Mouse (Mus musculus) T-helper 1 cell (primary cell): ENCODE results near the gene Amz1.

ENCODE experiments used
- in situ Hi-C: fragments of 300-600 bp; cut with MboI, MseI; formaldehyde crosslinking; loops from one replicate; pipeline ENCODE4 v1.15.1; 2025; ENCODE audit warnings: high pct_unique_total_duplicates

The Amz1 gene

GRCm38 (mm10) chr5:140767704-140768141 is 43.8 kb downstream of the Amz1 start:
- in situ Hi-C loops, result no loop called here

- in situ Hi-C loops, result no loop called here
Measured at GRCm38 (mm10) chr5:140768333-140768732, 44.4 kb downstream of the Amz1 start.

GRCm38 (mm10) chr5:140771612-140772011 is 47.7 kb downstream of the Amz1 start:
- in situ Hi-C loops, result no loop called here

GRCm38 (mm10) chr5:140772158-140772557 is 48.2 kb downstream of the Amz1 start:
- in situ Hi-C loops, result no loop called here

GRCm38 (mm10) chr5:140775111-140775510 is 51.2 kb downstream of the Amz1 start:
- in situ Hi-C loops, result no loop called here

DNA sequence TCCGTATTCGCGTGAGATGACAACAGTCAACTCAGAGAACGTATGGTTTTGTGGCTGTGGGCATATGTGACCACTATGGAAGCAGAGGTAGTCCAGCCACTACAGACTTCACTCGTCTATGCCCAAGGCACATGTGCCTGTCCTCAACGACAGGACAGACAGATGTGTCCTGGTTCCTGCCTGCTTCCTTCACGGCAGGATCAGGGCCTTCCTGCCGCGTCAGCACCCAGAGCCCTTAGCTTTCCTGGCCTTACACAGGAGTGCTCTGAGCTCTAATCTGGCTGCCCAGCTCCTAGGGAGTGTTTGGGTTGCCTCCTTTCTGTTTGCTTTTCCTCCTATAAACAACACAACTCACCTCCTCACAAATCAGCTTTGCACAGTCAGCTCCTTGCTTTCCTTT is 53.0 kb downstream of the Amz1 start:
- in situ Hi-C loops, result no loop called here

DNA sequence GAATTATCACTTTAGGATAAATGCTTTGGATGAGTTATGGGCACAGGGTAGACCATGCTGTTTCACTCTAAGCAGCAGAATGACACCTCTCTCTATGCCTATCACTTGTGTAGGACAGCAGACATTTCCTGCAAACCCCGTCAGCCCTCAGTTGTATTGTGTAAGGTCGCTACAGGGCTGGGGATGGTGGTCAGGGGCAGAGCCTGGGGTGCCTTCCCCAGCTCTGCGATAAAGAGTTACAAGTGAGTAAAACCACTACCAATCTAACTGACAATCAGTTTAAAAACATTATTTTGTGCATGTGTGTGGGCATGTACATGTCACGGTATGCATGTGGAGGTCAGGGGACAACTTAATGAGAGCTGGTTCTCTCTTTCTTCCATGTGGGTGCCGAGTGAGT is 57.2 kb downstream of the Amz1 start:
- in situ Hi-C loops, result loop anchor here (10.0 kb wide), 1 partner anchor 1344 kb away; no protein-coding TSS in a partner anchor

DNA sequence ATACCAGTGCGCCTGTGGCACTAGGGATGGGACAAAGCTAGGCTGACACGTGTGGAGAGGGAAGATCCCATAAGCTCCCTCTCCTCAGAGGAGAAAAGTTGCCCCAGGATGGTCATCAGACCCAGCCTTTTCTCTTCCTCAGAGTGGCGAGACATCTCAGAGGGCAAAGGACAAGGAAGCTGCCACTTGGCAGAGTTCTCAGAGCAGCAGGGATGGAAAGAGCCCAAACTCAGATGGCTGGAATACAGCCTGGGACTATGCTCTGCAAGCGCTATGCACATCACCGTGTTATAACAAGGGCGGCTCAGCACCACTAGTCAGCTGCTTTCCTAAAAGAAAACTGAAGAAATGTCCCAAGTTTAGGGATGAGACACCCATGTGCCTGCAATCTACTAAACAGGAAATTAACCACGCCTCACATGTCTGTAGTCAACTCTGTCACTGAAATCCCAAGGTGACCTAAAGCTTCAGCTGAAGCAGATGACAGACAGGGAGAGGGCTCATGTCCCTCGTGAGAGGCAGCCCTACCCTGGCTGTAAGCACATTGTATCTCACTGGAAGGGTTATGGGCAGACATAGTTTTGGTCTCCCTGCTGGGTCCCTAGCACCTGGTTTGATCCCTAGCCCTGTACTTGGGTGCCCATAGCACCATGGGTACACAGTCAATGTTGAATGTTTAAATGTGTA is 58.1 kb downstream of the Amz1 start:
- in situ Hi-C loops, result loop anchor here (10.0 kb wide), 1 partner anchor 1343 kb away; no protein-coding TSS in a partner anchor

DNA sequence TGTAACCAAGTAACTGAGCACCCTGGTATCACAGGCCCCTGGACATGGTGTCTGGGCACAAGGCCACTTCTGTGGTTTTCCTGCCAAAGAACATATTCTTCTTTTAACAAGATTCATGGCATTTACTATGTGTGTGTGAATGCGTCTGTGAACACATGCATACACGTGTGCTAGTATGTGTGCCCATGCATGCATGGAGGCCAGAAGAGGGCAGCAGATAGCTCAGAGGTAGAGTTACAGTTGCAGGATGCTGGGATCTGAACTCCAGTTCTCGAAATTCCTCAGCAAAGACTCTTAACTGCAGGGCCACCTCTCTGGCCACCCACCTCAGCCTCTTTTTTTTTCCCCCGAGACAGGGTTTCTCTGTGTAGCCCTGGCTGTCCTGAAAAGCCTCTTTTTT is 59.6 kb downstream of the Amz1 start:
- in situ Hi-C loops, result loop anchor here (10.0 kb wide), 1 partner anchor 1341 kb away; no protein-coding TSS in a partner anchor

GRCm38 (mm10) chr5:140784288-140784687 is 60.4 kb downstream of the Amz1 start:
- in situ Hi-C loops, result loop anchor here (10.0 kb wide), 1 partner anchor 1341 kb away; no protein-coding TSS in a partner anchor

- in situ Hi-C loops, result loop anchor here (5.0 to 10.0 kb wide), 2 partner anchors 1052 to 1339 kb away; no protein-coding TSS in a partner anchor
Measured at GRCm38 (mm10) chr5:140785240-140785872, 61.4 kb downstream of the Amz1 start.

DNA sequence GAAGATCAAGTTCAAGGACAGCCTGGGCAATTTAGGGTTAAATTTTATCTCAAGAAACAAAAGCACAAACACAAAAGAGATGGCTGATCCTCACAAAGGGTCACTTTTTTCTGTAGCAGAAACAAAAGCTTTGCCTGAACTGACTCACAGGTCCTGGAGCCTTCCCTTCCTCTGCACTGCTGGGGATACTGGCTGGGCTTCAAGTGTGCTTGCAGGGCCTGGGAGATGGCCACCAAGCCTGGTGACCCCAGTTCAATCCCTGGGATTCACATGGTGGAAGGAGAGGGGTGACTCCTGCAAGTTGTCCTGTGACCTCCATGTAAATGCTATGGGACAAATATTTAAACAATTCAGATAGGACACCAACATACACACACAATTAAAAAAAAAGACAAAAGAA is 65.6 kb downstream of the Amz1 start:
- in situ Hi-C loops, result loop anchor here (5.0 to 10.0 kb wide), 2 partner anchors 1048 to 1335 kb away; no protein-coding TSS in a partner anchor

GRCm38 (mm10) chr5:140790392-140790791 is 66.5 kb downstream of the Amz1 start:
- in situ Hi-C loops, result no loop called here

GRCm38 (mm10) chr5:140790937-140791877 is 67.3 kb downstream of the Amz1 start:
- in situ Hi-C loops, result no loop called here

- in situ Hi-C loops, result no loop called here
Measured at GRCm38 (mm10) chr5:140792233-140792632, 68.3 kb downstream of the Amz1 start.

DNA sequence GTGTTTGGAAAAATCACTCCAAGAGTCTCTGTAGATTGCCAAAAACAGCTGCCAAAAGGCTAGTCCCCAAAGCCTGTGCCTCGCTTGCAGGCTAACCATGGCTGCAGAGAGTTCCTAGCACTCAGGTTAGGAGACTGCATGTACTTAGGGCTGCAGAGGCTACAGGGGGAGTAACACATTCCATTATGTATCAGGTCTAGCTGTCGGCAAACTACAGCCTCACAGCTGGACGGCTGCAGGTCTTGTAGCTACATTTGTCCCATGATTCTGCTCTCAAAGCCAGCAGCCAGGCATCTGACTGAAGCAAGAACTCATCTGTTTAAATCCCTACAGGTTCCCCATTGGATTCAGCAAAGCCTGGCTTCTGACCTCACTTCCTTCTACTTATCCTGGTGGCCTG is 70.8 kb downstream of the Amz1 start:
- in situ Hi-C loops, result no loop called here

DNA sequence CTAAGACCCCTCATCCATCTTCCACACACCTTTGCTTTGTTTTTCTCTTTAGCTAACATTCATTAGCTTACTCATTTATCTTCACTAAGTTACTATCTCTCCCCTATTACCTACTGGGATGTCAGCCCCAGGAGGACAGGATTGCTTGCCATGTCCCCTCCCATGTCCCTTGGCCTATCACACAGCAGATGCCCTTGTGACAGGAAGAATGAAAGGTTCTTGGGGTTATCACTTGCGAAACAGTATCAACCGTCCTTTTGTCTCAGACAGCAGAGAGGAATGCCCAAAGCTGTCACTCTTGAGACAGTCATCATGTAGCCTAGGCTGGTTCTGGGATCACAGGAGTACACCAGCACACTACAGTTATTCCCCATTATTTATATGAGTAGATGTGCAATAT is 71.2 kb downstream of the Amz1 start:
- in situ Hi-C loops, result no loop called here

DNA sequence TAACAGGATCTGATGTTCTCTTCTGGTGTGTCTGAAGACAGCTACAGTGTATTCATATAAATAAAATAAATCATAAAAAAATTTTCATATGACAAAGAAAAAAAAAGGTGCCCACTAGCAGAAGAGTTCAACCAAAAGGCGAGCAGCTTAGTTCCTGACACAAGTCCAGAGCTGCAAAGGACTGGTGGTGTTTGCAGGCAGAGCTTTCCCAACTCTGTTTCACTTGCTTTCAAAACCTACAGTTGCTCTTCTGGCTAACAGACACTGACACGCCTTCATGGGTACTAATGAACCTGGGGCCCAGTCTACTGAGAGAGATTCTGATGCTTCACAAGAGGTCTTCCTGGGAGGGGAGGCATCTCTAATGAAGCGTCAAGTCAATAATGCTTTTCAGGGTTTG is 72.1 kb downstream of the Amz1 start:
- in situ Hi-C loops, result no loop called here

DNA sequence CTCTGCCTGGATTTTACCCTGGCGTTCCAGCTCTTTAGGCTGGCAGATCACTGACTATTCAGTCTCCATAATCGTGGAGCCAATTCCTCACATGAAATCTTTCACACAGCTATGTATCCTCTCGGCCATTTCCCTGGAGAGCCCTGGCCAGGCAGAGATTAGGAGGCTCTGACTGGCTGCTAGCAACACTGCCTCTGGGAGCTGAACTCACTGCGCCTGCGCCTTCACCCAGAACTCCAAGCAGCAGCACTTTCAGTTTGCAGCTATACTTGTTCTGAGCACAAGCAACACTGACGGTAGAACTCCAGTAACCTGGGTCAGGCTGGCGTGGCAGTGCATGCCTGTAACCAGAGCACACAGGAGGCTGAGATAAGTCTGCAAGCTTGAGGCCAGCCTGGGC is 74.2 kb downstream of the Amz1 start:
- in situ Hi-C loops, result no loop called here

GRCm38 (mm10) chr5:140798775-140799174 is 74.8 kb downstream of the Amz1 start:
- in situ Hi-C loops, result no loop called here

- in situ Hi-C loops, result no loop called here
Measured at GRCm38 (mm10) chr5:140799190-140799589, 75.3 kb downstream of the Amz1 start.
